Mouse (Mus musculus) CD4-positive helper T cell, adult 2 months (primary cell): ENCODE results near the gene Wwox.

Source experiments
- DNase-seq: peaks from one replicate; pipeline ENCODE4 v3.0.0-alpha.2; 2012; ENCODE audit warnings: low read depth, missing footprints, low spot score

Wwox gene

GRCm38 (mm10) chr8:115302484-115302883 lies 863.0 kb downstream of the Wwox start:
- DNase-seq = no peak

- DNase-seq = no peak
These were observed 868.0 kb downstream of the Wwox start for GRCm38 (mm10) chr8:115307412-115307811.

GRCm38 (mm10) chr8:115311003-115311402 lies 871.5 kb downstream of the Wwox start:
- DNase-seq = no peak

GRCm38 (mm10) chr8:115312371-115312770 lies 872.9 kb downstream of the Wwox start:
- DNase-seq = no peak

GRCm38 (mm10) chr8:115322501-115322900 lies 883.0 kb downstream of the Wwox start:
- DNase-seq = no peak

- DNase-seq = no peak
These were observed 891.2 kb downstream of the Wwox start for GRCm38 (mm10) chr8:115330671-115331070.

GRCm38 (mm10) chr8:115333972-115334371 lies 894.5 kb downstream of the Wwox start:
- no peak for DNase-seq

- DNase-seq = no peak
These were observed 896.9 kb downstream of the Wwox start for GRCm38 (mm10) chr8:115336361-115336760.

- no peak for DNase-seq
These were observed 909.2 kb downstream of the Wwox start for GRCm38 (mm10) chr8:115348704-115349103.

GRCm38 (mm10) chr8:115350707-115351106 lies 911.3 kb downstream of the Wwox start:
- peak; percentile 22 for DNase-seq

GRCm38 (mm10) chr8:115357663-115358335 lies 918.3 kb downstream of the Wwox start:
- DNase-seq = no peak

GRCm38 (mm10) chr8:115358481-115358880 lies 919.0 kb downstream of the Wwox start:
- no peak for DNase-seq

GRCm38 (mm10) chr8:115359701-115360100 lies 920.2 kb downstream of the Wwox start:
- no peak for DNase-seq

GRCm38 (mm10) chr8:115362518-115362917 lies 923.1 kb downstream of the Wwox start:
- DNase-seq = no peak

- DNase-seq = no peak
These were observed 935.5 kb downstream of the Wwox start for GRCm38 (mm10) chr8:115374957-115375356.

GRCm38 (mm10) chr8:115375361-115376047 lies 936.0 kb downstream of the Wwox start:
- no peak for DNase-seq

- DNase-seq = no peak
These were observed 937.9 kb downstream of the Wwox start for GRCm38 (mm10) chr8:115377321-115377720.

- no peak for DNase-seq
These were observed 940.6 kb downstream of the Wwox start for GRCm38 (mm10) chr8:115380017-115380416.

- DNase-seq = peak; percentile 48
These were observed 951.6 kb downstream of the Wwox start for GRCm38 (mm10) chr8:115390921-115391504.

GRCm38 (mm10) chr8:115395840-115396239 lies 956.4 kb downstream of the Wwox start:
- no peak for DNase-seq

GRCm38 (mm10) chr8:115397981-115398380 lies 958.5 kb downstream of the Wwox start:
- peak; percentile 88 for DNase-seq

- peak; percentile 80 for DNase-seq
These were observed 960.7 kb downstream of the Wwox start for GRCm38 (mm10) chr8:115400013-115400720.
